Mouse (Mus musculus) liver (tissue): ENCODE results near the gene Hps4.
"Not testable (repeated sequence)": the region's sequence is repeated elsewhere in the genome, so short reads cannot be mapped to it uniquely, and the experiment has no call there.

Experiments
- DNase-seq: peaks from one replicate; pipeline ENCODE4 v3.0.0-alpha.2; 2020; ENCODE audit warnings: mixed read lengths

Hps4 gene

DNA sequence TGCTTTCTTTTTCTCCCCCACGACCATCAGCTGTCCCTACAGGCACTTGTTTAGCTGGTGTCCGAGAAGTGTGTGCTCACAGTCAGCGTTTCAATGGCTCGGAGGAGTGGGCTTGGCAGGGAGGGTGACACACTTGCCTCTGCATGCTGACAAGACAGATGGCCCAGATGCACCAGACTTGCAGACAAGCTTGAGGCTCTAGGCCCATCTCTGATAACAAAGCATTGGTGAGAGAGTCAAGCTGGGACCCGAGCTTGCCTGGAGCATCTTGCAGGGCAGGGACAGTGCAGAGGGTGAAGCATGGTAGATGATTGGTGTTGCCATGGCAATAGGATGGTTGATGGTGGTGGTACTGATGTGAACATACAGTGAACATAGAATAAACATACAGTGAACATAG, 66.4 kb downstream of the Hps4 start:
- DNase-seq = no peak

DNA sequence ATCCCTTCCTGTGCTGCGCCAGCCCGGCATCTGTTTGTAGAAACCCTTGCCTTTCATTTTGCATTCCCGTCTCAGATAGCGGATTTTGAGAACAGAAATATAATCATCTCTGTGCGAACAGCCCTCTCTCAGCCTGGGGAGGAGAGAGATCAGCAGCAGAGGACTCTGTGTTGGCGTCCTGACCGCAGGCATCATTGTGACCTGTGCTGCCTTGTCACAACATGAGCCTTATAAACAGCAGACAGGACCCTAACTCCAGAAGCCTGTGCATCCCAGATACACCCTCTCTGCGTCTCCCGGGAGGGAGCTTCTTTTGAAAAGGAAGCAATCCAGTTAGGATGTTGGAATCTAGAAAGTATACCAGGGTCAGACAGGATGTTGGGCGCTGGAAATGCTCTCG, 68.2 kb downstream of the Hps4 start:
- DNase-seq = no peak

DNA sequence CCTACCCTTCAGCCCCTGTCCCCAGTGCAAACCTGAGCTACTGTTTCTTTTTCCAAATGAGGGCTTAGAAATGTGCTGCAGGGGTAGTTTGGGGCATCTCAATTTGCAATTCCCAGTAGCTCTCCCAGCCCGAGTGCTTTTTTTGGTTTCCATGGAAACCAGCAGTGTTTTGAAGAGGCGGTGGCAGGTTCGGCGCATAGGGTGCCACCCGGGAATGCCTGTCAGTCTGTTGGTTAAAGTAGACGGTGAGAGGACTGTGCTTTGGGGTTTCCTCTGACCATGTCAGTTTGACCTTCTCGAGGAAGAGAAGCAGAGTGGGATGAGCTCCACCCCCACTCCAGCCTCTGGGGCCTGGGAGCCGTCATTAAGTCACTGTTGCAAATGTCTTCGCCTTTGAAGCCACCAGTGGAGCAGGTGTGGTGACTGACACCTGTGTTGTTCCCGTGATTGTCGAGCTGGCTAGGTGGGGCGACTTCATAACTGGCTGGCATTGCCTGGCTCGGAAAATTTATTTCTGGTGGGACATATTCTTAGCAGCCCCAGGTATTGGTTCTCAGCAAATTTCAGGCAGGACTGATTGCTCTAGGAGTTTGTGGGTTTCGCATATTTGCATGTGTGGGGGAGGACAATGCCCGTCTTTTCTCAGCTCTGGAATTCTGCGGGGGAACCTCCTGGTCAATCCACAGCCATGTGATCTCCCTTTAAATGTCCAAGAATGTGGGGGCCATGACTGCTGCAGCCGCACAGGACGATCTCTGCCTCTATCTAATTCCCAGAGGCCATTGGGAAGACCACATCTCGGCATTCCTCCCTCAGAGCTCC, 68.8 kb downstream of the Hps4 start:
- DNase-seq = no peak

DNA sequence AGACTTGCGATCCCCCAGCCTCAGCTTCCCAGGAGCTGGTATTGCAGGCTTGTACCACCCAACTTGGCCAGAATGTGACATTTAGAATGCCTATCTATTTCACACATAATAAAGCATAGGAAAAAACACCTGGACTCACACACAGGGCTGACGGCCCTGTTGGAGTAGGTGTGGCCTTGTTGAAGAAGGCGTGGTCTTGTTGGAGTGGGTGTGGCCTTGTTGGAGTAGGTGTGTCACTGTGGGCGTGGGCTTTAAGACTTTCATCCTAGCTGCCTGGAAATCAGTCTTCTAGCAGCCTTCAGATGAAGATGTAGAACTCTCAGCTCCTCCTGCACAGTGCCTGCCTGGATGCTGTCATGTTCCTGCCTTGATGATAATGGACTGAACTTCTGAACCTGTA, 69.9 kb downstream of the Hps4 start:
- DNase-seq = not testable (repeated sequence)

DNA sequence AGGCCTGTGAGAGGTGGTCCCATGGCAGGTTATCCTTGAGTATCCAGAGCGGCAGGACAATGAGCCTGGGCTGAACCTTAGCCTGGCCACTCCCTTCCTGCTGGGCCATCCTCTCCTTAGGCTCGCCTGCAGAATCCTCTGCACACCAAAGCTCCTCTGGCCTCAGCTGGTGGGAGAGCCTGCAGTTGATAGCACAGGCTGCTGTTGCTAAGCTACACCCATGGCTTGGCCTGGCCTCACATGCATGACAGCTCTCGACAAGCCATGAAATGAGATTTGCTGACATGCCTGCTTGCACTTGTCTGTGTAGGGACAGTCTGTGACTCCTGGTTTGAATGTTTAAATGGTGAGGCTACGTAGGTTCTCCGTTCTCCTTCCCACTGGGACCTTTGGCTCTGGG, 73.8 kb downstream of the Hps4 start:
- no peak for DNase-seq

DNA sequence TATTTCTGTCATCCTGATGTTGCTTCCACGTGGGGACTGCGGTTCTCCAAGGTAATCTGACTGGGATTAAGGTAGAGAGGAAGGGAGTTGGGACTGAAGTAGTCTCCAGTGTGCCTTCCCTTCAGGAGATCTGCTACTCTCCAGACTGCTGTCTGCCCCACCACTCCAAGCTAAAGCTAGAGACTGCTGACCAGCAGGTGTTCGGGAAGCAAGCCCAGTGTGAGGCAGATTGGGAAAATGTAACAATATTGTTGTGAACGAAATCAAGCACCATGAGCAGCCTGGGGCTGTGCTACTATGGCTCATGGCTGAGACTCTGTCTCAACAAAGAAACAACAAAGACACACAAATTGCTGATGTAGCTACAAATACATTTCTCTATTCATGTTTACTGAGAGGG, 75.1 kb downstream of the Hps4 start:
- no peak for DNase-seq

DNA sequence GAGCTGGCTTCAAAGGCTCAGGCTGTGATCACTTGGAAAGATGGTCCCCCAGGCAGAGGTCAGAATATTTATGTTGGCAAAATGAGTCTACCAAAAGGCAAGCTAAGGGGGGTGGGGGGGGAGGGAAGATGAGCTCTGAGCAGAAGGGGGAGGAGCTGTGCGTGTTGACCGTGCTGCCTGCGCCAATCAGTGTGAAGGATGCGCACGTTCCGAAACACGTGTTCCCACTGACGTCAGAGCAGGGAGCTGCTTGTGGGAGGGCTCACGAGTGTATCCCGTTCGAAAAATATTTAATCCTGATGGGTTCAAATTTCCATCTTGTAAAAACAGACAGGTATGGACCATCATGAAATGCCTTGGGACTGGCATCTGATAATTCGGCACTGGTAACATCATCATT, 76.7 kb downstream of the Hps4 start:
- no peak for DNase-seq

DNA sequence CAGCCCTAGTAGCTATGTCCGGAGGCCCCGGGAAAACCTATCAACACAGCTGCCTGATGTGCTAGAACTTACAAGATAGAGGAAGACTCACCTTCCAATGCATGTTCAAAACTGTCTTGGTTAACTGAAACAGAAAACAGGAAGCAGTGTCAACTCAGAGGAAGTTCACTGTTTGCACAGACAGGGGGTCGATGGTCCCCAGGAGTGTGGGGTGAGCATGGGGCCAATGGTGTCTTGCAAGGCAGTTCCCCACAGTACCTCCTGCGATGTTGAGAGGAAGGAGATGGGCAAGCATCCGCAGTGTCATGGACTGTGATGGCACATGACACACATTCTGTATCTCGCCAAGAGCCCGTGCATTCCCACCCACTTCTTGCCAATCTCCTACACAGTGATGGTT, 83.8 kb downstream of the Hps4 start:
- DNase-seq = no peak

DNA sequence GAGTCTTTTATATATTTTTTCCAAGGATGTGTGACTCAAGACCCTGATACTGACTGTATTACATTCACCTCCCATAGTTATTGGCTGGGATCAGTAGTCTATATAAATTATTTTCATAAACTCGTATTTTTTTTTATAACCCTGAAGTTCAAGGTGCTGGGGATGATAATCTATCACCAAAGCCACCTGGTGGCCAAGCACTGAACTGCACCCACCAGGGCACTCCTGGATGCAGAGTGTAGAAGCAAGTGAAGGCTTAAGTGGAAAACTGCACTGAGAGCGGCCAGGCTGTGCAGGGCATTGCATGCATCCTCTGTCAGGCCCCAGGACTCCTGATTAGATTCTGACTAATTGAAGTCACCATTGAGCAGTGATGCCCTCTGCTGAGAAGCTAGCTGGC, 84.4 kb downstream of the Hps4 start:
- DNase-seq = peak; percentile 68
